Mouse (Mus musculus): ENCODE measurements around the gene Sfrp2. TPM values are rescaled to one million over a fixed set of nuclear protein-coding genes. Genes with fewer than 3 reads are reported as not detected.

Gene Sfrp2
- total RNA-seq (2021) = 10 to 100 TPM; 56.2 to 63.9 TPM

GRCm38 (mm10) chr3:83765871-83766725, at the start of gene Sfrp2:
Sfrp2 (plus strand) TSS chr3:83766321.
- peak; percentile 61 for DNase-seq

- peak; percentile 25 for DNase-seq
Observed at GRCm38 (mm10) chr3:83717643-83718231, 48.4 kb upstream of the Sfrp2 start.

- no peak for DNase-seq
Observed at GRCm38 (mm10) chr3:83718662-83719061, 47.5 kb upstream of the Sfrp2 start.

- DNase-seq = no peak
Observed at GRCm38 (mm10) chr3:83728223-83728622, 37.9 kb upstream of the Sfrp2 start.

- DNase-seq = no peak
Observed at GRCm38 (mm10) chr3:83728675-83729390, 37.3 kb upstream of the Sfrp2 start.

- DNase-seq = no peak
Observed at GRCm38 (mm10) chr3:83733985-83734384, 32.1 kb upstream of the Sfrp2 start.

GRCm38 (mm10) chr3:83736980-83737379, 29.1 kb upstream of the Sfrp2 start:
- no peak for DNase-seq

GRCm38 (mm10) chr3:83740246-83740645, 25.9 kb upstream of the Sfrp2 start:
- DNase-seq = peak; percentile 37

GRCm38 (mm10) chr3:83747276-83747675, 18.8 kb upstream of the Sfrp2 start:
- no peak for DNase-seq

- DNase-seq = no peak
Observed at GRCm38 (mm10) chr3:83747895-83748294, 18.2 kb upstream of the Sfrp2 start.

GRCm38 (mm10) chr3:83751625-83752024, 14.5 kb upstream of the Sfrp2 start:
- DNase-seq = no peak

GRCm38 (mm10) chr3:83752196-83752595, 13.9 kb upstream of the Sfrp2 start:
- DNase-seq = no peak

- no peak for DNase-seq
Observed at GRCm38 (mm10) chr3:83755043-83755635, 11.0 kb upstream of the Sfrp2 start.

GRCm38 (mm10) chr3:83755666-83756065, 10.5 kb upstream of the Sfrp2 start:
- DNase-seq = no peak

GRCm38 (mm10) chr3:83762361-83762760, 3.8 kb upstream of the Sfrp2 start:
- no peak for DNase-seq

GRCm38 (mm10) chr3:83763551-83764548, 2.3 kb upstream of the Sfrp2 start:
- peak; percentile 89 for DNase-seq

- DNase-seq = no peak
Observed at GRCm38 (mm10) chr3:83766726-83767070, 577 bp downstream of the Sfrp2 start.

- no peak for DNase-seq
Observed at GRCm38 (mm10) chr3:83767121-83767520, 1.0 kb downstream of the Sfrp2 start.

- no peak for DNase-seq
Observed at GRCm38 (mm10) chr3:83768293-83769035, 2.3 kb downstream of the Sfrp2 start.

GRCm38 (mm10) chr3:83769036-83769410, 2.9 kb downstream of the Sfrp2 start:
- DNase-seq = peak; percentile 20
